Mouse (Mus musculus): ENCODE data around the gene Olfr813.
"Not testable (repeated sequence)": the region's sequence is repeated elsewhere in the genome, so short reads cannot be mapped to it uniquely, and the experiment has no call there.

Gene Olfr813

DNA sequence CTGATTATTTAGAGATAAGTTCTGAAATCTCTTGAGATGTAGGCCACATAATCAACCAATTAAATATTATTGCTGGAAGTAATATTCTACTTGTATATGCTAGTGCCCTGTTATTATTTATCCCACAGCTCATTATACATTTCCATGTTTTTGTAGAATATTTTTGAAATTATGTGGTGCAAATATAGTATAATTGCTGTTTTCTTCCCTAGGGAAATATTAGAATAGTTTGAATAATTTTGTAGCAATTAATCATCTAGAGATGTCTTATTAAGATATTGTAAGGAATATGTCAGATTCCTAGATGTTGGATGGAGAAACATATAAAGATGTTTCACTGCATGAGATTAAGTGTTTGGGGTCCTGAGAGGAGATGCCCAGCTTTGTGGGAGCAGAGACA is at the start of gene Olfr813:
TSS of gene Olfr813 (plus strand) at position 301 of the 400 bp plus-strand sequence.
- no peak for DNase-seq (ENCODE audit: low read depth, low spot score)

- no peak for DNase-seq (ENCODE audit: low read depth, low spot score)
Measured at GRCm38 (mm10) chr10:129845994-129846393, 9.2 kb upstream of the Olfr813 start, which contains the start of gene Olfr812. Gene Olfr812, minus strand, starts transcription at chr10:129846094.

DNA sequence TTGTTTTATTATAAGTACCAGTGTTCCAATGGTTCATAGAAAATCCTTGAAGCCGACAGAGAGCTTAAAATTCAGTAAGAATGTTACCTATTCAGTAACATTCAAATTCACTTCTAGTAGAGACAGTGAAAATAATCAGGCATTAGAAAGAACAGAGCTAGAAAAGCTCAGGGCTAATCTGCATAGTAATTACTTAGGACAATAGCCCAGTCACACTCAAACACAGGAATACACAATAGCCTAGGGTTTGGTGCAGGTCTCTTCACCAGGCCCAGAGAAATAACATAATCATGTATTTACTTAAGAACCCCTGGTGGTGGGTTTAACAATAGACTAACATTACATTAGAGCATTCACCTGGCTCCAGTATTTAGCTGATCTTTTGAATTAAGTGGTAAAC is 7.8 kb upstream of the Olfr813 start:
- DNase-seq (ENCODE audit: low read depth, low spot score) = no peak

DNA sequence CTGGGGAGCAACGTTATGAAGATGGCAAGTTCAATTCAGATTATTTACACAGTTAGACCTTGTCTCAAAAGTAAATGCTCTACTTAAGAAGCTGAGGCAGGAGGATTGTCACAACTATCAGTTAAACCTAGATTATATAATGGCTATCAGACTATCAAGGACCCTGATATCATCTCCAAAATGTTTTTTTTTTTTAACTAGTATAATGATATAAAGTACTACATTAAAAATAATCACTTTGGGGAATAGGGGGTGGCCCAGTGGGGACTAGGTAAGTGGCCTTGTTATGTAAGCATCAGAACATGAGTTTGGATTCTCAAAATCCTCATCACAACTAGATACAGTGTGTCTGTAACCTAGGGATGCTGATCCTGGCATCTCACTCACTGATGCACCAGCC is 24.6 kb downstream of the Olfr813 start, which contains the start of gene Olfr814:
TSS of gene Olfr814 (minus strand) at position 101 of the 400 bp plus-strand sequence.
- DNase-seq (ENCODE audit: low read depth, low spot score) = not testable (repeated sequence)

DNA sequence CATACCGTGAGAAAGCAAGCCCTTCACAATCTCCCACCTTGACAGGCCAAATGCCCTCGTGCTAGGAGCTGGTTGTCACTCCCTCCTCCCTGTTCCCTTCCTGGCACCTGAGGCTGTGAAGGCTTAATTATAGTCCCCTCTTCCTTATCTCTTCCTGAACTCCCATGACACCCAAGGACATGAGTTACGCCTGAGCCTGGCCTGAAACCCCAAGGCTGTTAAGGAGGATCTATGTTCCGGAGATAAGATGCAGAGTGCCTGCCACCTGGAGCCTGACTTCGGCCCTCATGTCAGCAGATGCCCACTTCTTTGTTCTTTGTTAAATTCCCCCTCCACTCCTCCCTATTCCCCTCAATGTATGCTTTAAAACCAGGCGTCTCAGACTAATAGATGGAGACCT is 30.3 kb downstream of the Olfr813 start:
- not testable (repeated sequence) for DNase-seq (ENCODE audit: low read depth, low spot score)

GRCm38 (mm10) chr10:129885934-129886333 is 30.8 kb downstream of the Olfr813 start:
- no peak for DNase-seq (ENCODE audit: low read depth, low spot score)

GRCm38 (mm10) chr10:129905767-129906166 is 50.6 kb downstream of the Olfr813 start, which contains the start of gene Olfr815:
Gene Olfr815, minus strand, starts transcription at chr10:129905867.
- DNase-seq (ENCODE audit: low read depth, low spot score) = not testable (repeated sequence)

Measured in CD4-positive, CD25-positive, alpha-beta regulatory T cell, adult 2 months (primary cell).